Mouse (Mus musculus) stomach, embryonic 15.5 days (tissue): ENCODE data around the gene Odr4. TPM values are rescaled to one million over a fixed set of nuclear protein-coding genes. Genes with fewer than 3 reads are reported as not detected.

ENCODE experiments used
- ATAC-seq: fragments of 200-750 bp; cut with Nextera tagmentation; 2 replicates; pipeline ENCODE4 v1.8.0; 2017; ENCODE audit warnings: low read depth, moderate number of reproducible peaks, moderate TSS enrichment; ENCODE audit not compliant: insufficient read depth, low FRiP score
- H3K27ac ChIP-seq: fragments of 300-500 bp; sonication (generic); 2 replicates; pipeline ENCODE4 v1.5.1; 2015; ENCODE audit warnings: mild to moderate bottlenecking, inconsistent platforms
- H3K27me3 ChIP-seq: fragments of 300-500 bp; sonication (generic); replicated peaks from 2 replicates; pipeline ENCODE4 v1.6.1; 2015; ENCODE audit warnings: inconsistent platforms
- H3K36me3 ChIP-seq: fragments of 300-500 bp; sonication (generic); 2 replicates; pipeline ENCODE4 v1.6.1; 2015; ENCODE audit warnings: inconsistent platforms
- H3K4me1 ChIP-seq: fragments of 300-500 bp; sonication (generic); 2 replicates; pipeline ENCODE4 v1.6.1; 2015; ENCODE audit warnings: inconsistent platforms
- H3K4me2 ChIP-seq: fragments of 300-500 bp; sonication (generic); 2 replicates; pipeline ENCODE4 v1.6.1; 2015; ENCODE audit warnings: mild to moderate bottlenecking, inconsistent platforms
- H3K4me3 ChIP-seq: fragments of 300-500 bp; sonication (generic); replicated peaks from 2 replicates; pipeline ENCODE4 v1.5.1; 2015; ENCODE audit warnings: inconsistent platforms
- H3K9ac ChIP-seq: fragments of 300-500 bp; sonication (generic); 2 replicates; pipeline ENCODE4 v1.6.1; 2015; ENCODE audit warnings: inconsistent platforms
- H3K9me3 ChIP-seq: fragments of 300-500 bp; sonication (generic); 2 replicates; pipeline ENCODE4 v1.6.1; 2016; ENCODE audit warnings: inconsistent platforms
- WGBS: fragments of 180-500 bp; shearing (Covaris S2); methylation state at CpG from one replicate; pipeline ENCODE4 v1.1.7; 2015; 5-methylcytosine and 5-hydroxymethylcytosine counted together
- polyA plus RNA-seq: library from polyadenylated mRNA; unstranded; fragments of >200 nt; fragmentation: Nextera tagmentation; extraction: Ambion mirVana; gene quantifications from 2 replicates; pipeline ENCODE4 v1.2.1, GENCODE M21; 2015

Odr4 gene
- polyA plus RNA-seq, result 46.6 and 48.5 TPM in 2 replicates

- H3K9ac ChIP-seq, result peak within 1 kb of the TSS; percentile 65
- H3K4me1 ChIP-seq, result 0 out of 2 replicates have a peak, but pooled peaks cover 4% of the 10 kb centered on the region
- peak within 1 kb of the TSS; percentile 95 for H3K27ac ChIP-seq
- peaks cover 3% of the 10 kb centered on the region for H3K36me3 ChIP-seq
- under 1% methylated on average over 75 of the region's 76 CpGs for WGBS
- H3K4me2 ChIP-seq, result peak within 1 kb of the TSS; percentile 61
- peak; percentile 99 for ATAC-seq
- no peaks in the 10 kb centered on the region for H3K27me3 ChIP-seq
- no peaks in the 10 kb centered on the region for H3K9me3 ChIP-seq
- H3K4me3 ChIP-seq, result peak within 1 kb of the TSS; percentile 85
Observed at GRCm38 (mm10) chr1:150392638-150393487, at the start of gene Odr4, which contains the start of gene Tpr. Odr4 (minus strand) TSS chr1:150393080. Tpr (plus strand) TSS chr1:150392838.

DNA sequence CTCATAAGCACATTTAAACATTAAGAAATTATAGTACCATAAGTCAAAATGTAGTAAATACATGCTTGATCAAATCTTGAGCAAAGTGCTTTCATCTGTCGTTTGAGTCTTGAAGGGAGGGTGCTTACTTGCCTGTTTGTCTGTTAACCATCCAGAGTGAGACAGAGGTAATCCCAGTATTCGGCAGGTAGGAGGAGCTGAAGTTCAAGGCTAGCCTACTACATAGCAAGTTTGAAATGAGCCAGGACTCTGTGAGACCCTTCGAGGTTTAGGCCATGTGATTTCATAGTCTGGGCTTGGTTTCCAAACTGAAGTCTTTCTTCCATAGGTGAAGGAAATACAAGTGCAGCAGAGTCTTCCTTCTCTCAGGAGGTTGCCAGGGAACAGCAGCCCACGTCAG, 48.9 kb upstream of the Odr4 start:
- H3K36me3 ChIP-seq, result peaks cover 37% of the 10 kb centered on the region
- no peaks in the 10 kb centered on the region for H3K4me1 ChIP-seq
- H3K4me3 ChIP-seq, result no peak overlapping the region
- H3K9me3 ChIP-seq, result no peaks in the 10 kb centered on the region
- H3K27me3 ChIP-seq, result no peaks in the 10 kb centered on the region
- no peak for ATAC-seq
- no peak overlapping the region for H3K27ac ChIP-seq
- H3K9ac ChIP-seq, result no peak overlapping the region
- no peak overlapping the region for H3K4me2 ChIP-seq
- 76% methylated on average over 4 of the region's 4 CpGs for WGBS

DNA sequence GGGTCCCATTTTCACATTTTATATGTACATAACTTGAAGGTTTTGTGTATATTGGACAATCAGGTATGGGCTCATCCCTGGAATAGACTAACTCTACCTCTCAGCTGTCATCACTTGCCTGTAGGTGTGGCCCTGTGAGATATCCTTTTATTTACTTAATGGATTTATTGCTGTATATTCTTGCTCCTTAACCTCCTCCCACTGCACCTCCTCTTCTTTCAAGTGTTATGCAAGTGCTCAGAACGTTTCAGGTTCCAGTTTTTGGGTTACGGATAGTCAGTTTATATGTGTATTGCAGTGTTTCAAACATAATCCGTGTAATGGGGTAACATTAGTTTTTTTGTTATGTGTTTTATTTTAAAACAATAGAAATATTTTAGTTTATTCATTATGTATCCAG, 45.8 kb upstream of the Odr4 start:
- H3K9ac ChIP-seq, result no peak overlapping the region
- H3K4me1 ChIP-seq, result no peaks in the 10 kb centered on the region
- ATAC-seq, result no peak
- no peak overlapping the region for H3K4me2 ChIP-seq
- H3K9me3 ChIP-seq, result no peaks in the 10 kb centered on the region
- no peak overlapping the region for H3K27ac ChIP-seq
- H3K4me3 ChIP-seq, result no peak overlapping the region
- H3K36me3 ChIP-seq, result peaks cover 38% of the 10 kb centered on the region
- H3K27me3 ChIP-seq, result no peaks in the 10 kb centered on the region
- WGBS, result 83% methylated on average over 3 of the region's 3 CpGs

- Histone ChIP-seq H3K4me3 (no peak overlapping the region), H3K27ac (no peak overlapping the region), H3K9me3 (no peaks in the 10 kb centered on the region), H3K4me2 (no peak overlapping the region), H3K27me3 (no peaks in the 10 kb centered on the region), H3K9ac (no peak overlapping the region), H3K4me1 (no peaks in the 10 kb centered on the region), H3K36me3 (peaks cover 50% of the 10 kb centered on the region)
- ATAC-seq, result no peak
- 66% methylated on average over 3 of the region's 3 CpGs for WGBS
Observed at GRCm38 (mm10) chr1:150426216-150426615, 33.3 kb upstream of the Odr4 start.

- no peaks in the 10 kb centered on the region for H3K27me3 ChIP-seq
- H3K4me3 ChIP-seq, result no peak overlapping the region
- no peak overlapping the region for H3K4me2 ChIP-seq
- H3K27ac ChIP-seq, result no peak overlapping the region
- peaks cover 49% of the 10 kb centered on the region for H3K36me3 ChIP-seq
- H3K4me1 ChIP-seq, result no peaks in the 10 kb centered on the region
- ATAC-seq, result no peak
- no peaks in the 10 kb centered on the region for H3K9me3 ChIP-seq
- no peak overlapping the region for H3K9ac ChIP-seq
- WGBS, result 87% methylated on average over 9 of the region's 9 CpGs
Observed at GRCm38 (mm10) chr1:150425665-150426064, 32.8 kb upstream of the Odr4 start.

DNA sequence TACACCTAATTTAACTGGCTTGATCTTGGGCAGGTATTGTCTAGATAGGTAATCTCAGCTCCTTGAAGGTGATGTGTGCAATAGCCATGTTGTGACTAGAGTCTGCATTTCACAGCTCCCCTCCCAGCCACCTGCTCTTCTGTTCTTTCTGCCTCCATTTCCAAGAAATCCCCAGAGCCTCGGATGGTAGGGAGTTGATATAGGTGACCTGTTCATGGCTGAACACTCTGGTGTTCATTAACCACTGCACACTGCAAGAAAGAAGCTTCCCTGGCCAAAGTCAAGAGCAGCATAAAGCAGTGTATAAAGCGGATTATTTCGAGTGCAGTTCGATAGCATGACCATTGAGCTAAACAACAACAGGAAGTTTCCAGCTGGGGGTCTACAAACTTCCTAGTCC, 25.5 kb upstream of the Odr4 start:
- WGBS, result 89% methylated on average over 4 of the region's 4 CpGs

GRCm38 (mm10) chr1:150416006-150416405, 23.1 kb upstream of the Odr4 start:
- no peak overlapping the region for H3K4me2 ChIP-seq
- H3K27ac ChIP-seq, result no peak overlapping the region
- H3K4me3 ChIP-seq, result no peak overlapping the region
- ATAC-seq, result no peak
- H3K4me1 ChIP-seq, result no peaks in the 10 kb centered on the region
- WGBS, result 89% methylated on average over 3 of the region's 3 CpGs
- peaks cover 43% of the 10 kb centered on the region for H3K36me3 ChIP-seq
- no peak overlapping the region for H3K9ac ChIP-seq
- no peaks in the 10 kb centered on the region for H3K9me3 ChIP-seq
- H3K27me3 ChIP-seq, result no peaks in the 10 kb centered on the region

More for the DNA sequence above, 25.5 kb upstream of the Odr4 start:
- no peak for ATAC-seq
- no peak overlapping the region for H3K4me3 ChIP-seq
- no peaks in the 10 kb centered on the region for H3K9me3 ChIP-seq
- H3K4me2 ChIP-seq, result no peak overlapping the region
- no peaks in the 10 kb centered on the region for H3K4me1 ChIP-seq
- H3K9ac ChIP-seq, result no peak overlapping the region
- H3K27me3 ChIP-seq, result no peaks in the 10 kb centered on the region
- peaks cover 46% of the 10 kb centered on the region for H3K36me3 ChIP-seq
- H3K27ac ChIP-seq, result no peak overlapping the region

GRCm38 (mm10) chr1:150409996-150410395, 17.1 kb upstream of the Odr4 start:
- 95% methylated on average over 6 of the region's 6 CpGs for WGBS
- Histone ChIP-seq H3K36me3 (peaks cover 31% of the 10 kb centered on the region), H3K27ac (no peak overlapping the region), H3K4me3 (no peak overlapping the region), H3K4me1 (no peaks in the 10 kb centered on the region), H3K27me3 (no peaks in the 10 kb centered on the region), H3K9me3 (no peaks in the 10 kb centered on the region), H3K4me2 (no peak overlapping the region), H3K9ac (no peak overlapping the region)
- ATAC-seq, result no peak

GRCm38 (mm10) chr1:150407285-150407684, 14.4 kb upstream of the Odr4 start:
- ATAC-seq, result no peak
- peaks cover 18% of the 10 kb centered on the region for H3K36me3 ChIP-seq

DNA sequence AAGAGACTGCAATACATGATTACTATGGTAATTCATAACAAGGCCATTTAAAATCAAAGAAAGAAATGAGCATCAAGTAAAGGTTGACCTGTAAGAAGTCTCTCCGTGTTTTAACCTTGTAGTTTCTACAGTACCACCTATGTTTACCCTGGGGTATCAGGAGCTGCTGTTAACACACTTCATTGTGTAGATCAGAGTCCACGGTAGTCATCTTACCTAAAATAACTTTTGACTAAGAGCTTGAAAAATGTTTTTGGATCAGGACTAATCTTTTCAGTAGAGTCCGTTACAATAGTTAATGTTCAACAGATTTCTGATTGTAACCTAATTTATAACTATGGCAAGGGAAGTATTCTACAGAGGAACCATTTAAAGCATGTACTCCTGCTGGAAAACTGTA, 11.7 kb upstream of the Odr4 start:
- Histone ChIP-seq H3K27ac (no peak overlapping the region), H3K9ac (no peak overlapping the region), H3K9me3 (no peaks in the 10 kb centered on the region), H3K4me3 (no peak overlapping the region), H3K4me2 (no peak overlapping the region), H3K27me3 (no peaks in the 10 kb centered on the region), H3K36me3 (peaks cover 18% of the 10 kb centered on the region; the same call in 1 of the 2 replicates), H3K4me1 (no peaks in the 10 kb centered on the region)
- 72% methylated on average over 3 of the region's 3 CpGs for WGBS
- ATAC-seq, result no peak

More at GRCm38 (mm10) chr1:150407285-150407684, 14.4 kb upstream of the Odr4 start:
- H3K27ac ChIP-seq, result no peak overlapping the region
- no peaks in the 10 kb centered on the region for H3K27me3 ChIP-seq
- H3K4me2 ChIP-seq, result no peak overlapping the region
- H3K9me3 ChIP-seq, result no peaks in the 10 kb centered on the region
- WGBS, result 77% methylated on average over 9 of the region's 9 CpGs
- H3K9ac ChIP-seq, result no peak overlapping the region
- no peaks in the 10 kb centered on the region for H3K4me1 ChIP-seq
- no peak overlapping the region for H3K4me3 ChIP-seq

GRCm38 (mm10) chr1:150403914-150404313, 11.0 kb upstream of the Odr4 start:
- WGBS, result 82% methylated on average over 3 of the region's 3 CpGs
- H3K4me1 ChIP-seq, result no peaks in the 10 kb centered on the region

GRCm38 (mm10) chr1:150396001-150396400, 3.1 kb upstream of the Odr4 start:
- ATAC-seq, result no peak
- WGBS, result 80% methylated on average over 3 of the region's 3 CpGs
- Histone ChIP-seq H3K4me1 (0 out of 2 replicates have a peak, but pooled peaks cover 4% of the 10 kb centered on the region), H3K36me3 (peaks cover 6% of the 10 kb centered on the region; the same call in 1 of the 2 replicates), H3K9ac (no peak overlapping the region), H3K27ac (no peak overlapping the region), H3K4me3 (no peak overlapping the region), H3K4me2 (no peak overlapping the region), H3K27me3 (no peaks in the 10 kb centered on the region), H3K9me3 (no peaks in the 10 kb centered on the region)

More at GRCm38 (mm10) chr1:150403914-150404313, 11.0 kb upstream of the Odr4 start:
- Histone ChIP-seq H3K9me3 (no peaks in the 10 kb centered on the region), H3K4me2 (no peak overlapping the region), H3K36me3 (peaks cover 14% of the 10 kb centered on the region; the same call in 1 of the 2 replicates), H3K4me3 (no peak overlapping the region), H3K9ac (no peak overlapping the region), H3K27ac (no peak overlapping the region), H3K27me3 (no peaks in the 10 kb centered on the region)
- ATAC-seq, result no peak
